Mouse (Mus musculus): ENCODE data around the gene Ublcp1. TPM values are rescaled to one million over a fixed set of nuclear protein-coding genes. Genes with fewer than 3 reads are reported as not detected.

The Ublcp1 gene
- polyA plus RNA-seq, 1 experiment from 2014 or later: 58.4 TPM

DNA sequence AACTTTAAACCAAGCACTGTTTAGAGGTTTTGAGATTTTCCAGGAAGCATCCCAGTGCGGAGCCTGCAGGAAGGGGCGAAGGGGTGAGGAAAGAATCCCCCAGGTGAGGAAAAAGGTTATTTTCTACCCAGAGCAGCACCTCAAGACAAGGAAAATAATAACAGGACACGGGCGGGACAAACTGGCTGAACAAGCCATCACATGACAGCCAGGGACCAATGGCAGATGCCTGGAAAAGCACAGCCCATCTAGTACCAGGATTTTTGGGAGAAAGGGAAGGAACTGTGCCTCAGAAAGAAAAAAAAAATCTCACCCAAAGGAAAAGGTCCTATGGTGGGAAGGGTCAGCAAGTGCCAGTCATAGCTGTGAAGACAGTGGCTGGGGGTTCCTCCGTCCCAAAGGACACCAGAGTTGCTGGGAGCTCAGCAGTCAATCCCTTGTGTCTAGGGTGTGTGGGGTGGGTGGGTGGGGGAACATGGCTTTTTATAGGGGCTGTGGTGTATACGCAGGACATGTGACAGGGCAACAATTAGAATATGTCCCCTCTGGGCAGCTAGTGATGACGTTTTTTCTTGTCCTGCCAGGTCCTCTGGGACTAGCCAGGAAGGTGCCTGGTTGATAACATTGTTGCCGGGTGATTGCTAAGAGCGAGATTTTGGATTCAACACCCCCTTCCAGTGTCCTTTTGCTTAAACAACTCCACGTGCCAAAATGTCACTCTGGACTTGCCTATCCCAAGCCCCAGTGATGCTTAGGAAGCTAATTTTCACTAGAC, 47.8 kb downstream of the Ublcp1 start:
- Histone ChIP-seq H3K27ac (ENCODE audit: low read depth, low read length) (no peak overlapping the region), H3K36me3 (ENCODE audit: control insufficient read depth, insufficient read depth, low read length) (no peaks in the 10 kb centered on the region), H3K9me3 (replicated peaks; ENCODE audit: control insufficient read depth, low read length) (no peaks in the 10 kb centered on the region), H3K9ac (ENCODE audit: low read depth, low read length) (no peak overlapping the region), H3K4me1 (ENCODE audit: control insufficient read depth, insufficient read depth, low read length) (no peaks in the 10 kb centered on the region), H3K4me2 (no peak overlapping the region), H3K4me3 (ENCODE audit: low read depth, low read length) (no peak overlapping the region), H3K27me3 (ENCODE audit: control insufficient read depth, insufficient read depth, low read length) (no peaks in the 10 kb centered on the region)
- 49% methylated on average over 10 of the region's 10 CpGs for WGBS (ENCODE audit: insufficient replicate concordance)
- no peak for ATAC-seq (replicated peaks; ENCODE audit: insufficient number of reproducible peaks, low FRiP score, low TSS enrichment)

DNA sequence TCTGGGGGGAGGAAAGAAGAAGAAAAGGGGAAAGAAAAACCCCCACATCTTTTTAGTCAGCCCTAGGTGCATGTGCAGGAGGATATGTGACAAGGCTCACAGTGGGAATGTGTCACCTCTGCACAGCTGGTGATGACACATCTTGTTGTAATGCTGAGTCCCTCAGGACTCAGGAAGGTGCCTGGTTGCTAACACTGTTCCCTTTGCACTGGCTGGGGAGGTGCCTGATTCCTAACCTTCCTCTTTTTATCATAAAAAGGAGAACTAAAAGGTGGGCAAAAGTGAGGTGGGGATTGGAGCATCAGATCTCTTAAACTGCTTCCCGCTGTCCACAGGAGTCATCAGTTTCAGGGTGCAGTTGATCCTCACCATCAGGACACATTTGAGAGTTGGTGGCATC, 52.9 kb downstream of the Ublcp1 start:
- 36% methylated on average over 1 of the region's 1 CpGs for WGBS (ENCODE audit: insufficient replicate concordance)
- Histone ChIP-seq H3K4me2 (no peak overlapping the region), H3K27ac (ENCODE audit: low read depth, low read length) (no peak overlapping the region), H3K9ac (ENCODE audit: low read depth, low read length) (no peak overlapping the region), H3K9me3 (replicated peaks; ENCODE audit: control insufficient read depth, low read length) (no peaks in the 10 kb centered on the region), H3K36me3 (ENCODE audit: control insufficient read depth, insufficient read depth, low read length) (no peaks in the 10 kb centered on the region), H3K4me1 (ENCODE audit: control insufficient read depth, insufficient read depth, low read length) (no peaks in the 10 kb centered on the region), H3K27me3 (ENCODE audit: control insufficient read depth, insufficient read depth, low read length) (no peaks in the 10 kb centered on the region; the same call in 1 of the 2 replicates), H3K4me3 (ENCODE audit: low read depth, low read length) (no peak overlapping the region)
- ATAC-seq (replicated peaks; ENCODE audit: insufficient number of reproducible peaks, low FRiP score, low TSS enrichment): no peak

DNA sequence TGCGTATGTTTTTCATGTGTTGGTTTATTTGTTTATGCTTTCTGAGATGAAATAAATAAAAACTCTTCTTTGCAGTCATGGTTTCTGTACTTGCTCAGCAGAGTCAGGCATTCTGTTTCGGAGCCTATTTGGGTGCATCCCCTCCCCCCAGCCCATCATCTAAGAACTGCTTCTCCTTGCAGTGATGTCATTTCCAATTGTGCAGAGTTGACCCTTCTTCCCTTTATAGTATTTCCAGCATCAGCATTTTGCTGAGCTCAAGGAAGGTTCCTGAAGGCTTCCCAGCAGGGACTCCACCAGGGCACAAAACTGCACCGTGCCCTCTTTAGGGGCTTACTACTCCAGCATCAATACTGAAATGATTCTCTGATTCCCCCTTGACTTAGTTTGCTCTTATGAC, 55.7 kb downstream of the Ublcp1 start:
- Histone ChIP-seq H3K27me3 (ENCODE audit: control insufficient read depth, insufficient read depth, low read length) (peaks cover 4% of the 10 kb centered on the region; the same call in 1 of the 2 replicates), H3K4me1 (ENCODE audit: control insufficient read depth, insufficient read depth, low read length) (no peaks in the 10 kb centered on the region), H3K4me3 (ENCODE audit: low read depth, low read length) (no peak overlapping the region), H3K9ac (ENCODE audit: low read depth, low read length) (no peak overlapping the region), H3K36me3 (ENCODE audit: control insufficient read depth, insufficient read depth, low read length) (no peaks in the 10 kb centered on the region), H3K27ac (ENCODE audit: low read depth, low read length) (no peak overlapping the region), H3K9me3 (replicated peaks; ENCODE audit: control insufficient read depth, low read length) (no peaks in the 10 kb centered on the region), H3K4me2 (no peak overlapping the region)
- no peak for ATAC-seq (replicated peaks; ENCODE audit: insufficient number of reproducible peaks, low FRiP score, low TSS enrichment)
- 91% methylated on average over 3 of the region's 3 CpGs for WGBS (ENCODE audit: insufficient replicate concordance)

DNA sequence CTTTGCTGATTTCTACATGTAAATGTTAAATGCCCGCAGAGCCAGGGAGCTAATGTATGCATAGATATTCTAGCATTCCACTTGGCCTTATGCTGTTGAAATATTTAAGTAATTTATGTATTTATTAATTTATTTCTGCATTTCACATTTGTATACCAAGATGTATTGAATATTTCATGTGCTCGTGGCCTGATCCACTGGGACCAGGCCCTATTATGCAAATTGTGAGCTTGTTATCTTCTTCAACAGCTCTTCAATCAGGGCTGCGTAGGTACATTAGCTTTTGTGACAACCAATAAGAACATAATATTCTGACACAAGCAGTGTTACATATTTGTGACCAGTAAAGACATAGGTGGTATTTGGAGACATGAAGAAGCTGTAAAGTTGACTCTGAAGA, 56.9 kb downstream of the Ublcp1 start:
- Histone ChIP-seq H3K36me3 (ENCODE audit: control insufficient read depth, insufficient read depth, low read length) (no peaks in the 10 kb centered on the region), H3K9ac (ENCODE audit: low read depth, low read length) (no peak overlapping the region), H3K27me3 (ENCODE audit: control insufficient read depth, insufficient read depth, low read length) (peaks cover 4% of the 10 kb centered on the region; the same call in 1 of the 2 replicates), H3K27ac (ENCODE audit: low read depth, low read length) (no peak overlapping the region), H3K4me2 (no peak overlapping the region), H3K4me1 (ENCODE audit: control insufficient read depth, insufficient read depth, low read length) (no peaks in the 10 kb centered on the region), H3K9me3 (replicated peaks; ENCODE audit: control insufficient read depth, low read length) (no peaks in the 10 kb centered on the region), H3K4me3 (ENCODE audit: low read depth, low read length) (no peak overlapping the region)
- 82% methylated on average over 3 of the region's 3 CpGs for WGBS (ENCODE audit: insufficient replicate concordance)
- no peak for ATAC-seq (replicated peaks; ENCODE audit: insufficient number of reproducible peaks, low FRiP score, low TSS enrichment)

DNA sequence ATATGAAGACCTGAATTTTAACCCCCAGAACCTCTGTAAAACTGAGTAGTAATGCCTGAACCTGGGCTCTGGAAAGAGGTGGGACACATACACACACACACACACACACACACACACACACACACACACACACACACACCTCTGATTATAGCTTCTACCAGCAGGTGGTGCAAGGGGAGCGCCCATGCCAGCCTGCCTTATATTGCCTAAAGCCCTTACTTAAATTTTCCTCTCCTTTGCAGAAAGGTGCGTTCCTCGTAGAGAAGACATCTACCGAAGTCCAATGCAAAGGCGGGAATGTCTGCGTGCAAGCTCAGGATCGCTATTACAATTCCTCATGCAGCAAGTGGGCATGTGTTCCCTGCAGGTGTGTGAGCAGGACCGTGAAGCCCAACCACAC, 58.0 kb downstream of the Ublcp1 start:
- Histone ChIP-seq H3K36me3 (ENCODE audit: control insufficient read depth, insufficient read depth, low read length) (no peaks in the 10 kb centered on the region), H3K27ac (ENCODE audit: low read depth, low read length) (no peak overlapping the region), H3K27me3 (ENCODE audit: control insufficient read depth, insufficient read depth, low read length) (peaks cover 4% of the 10 kb centered on the region; the same call in 1 of the 2 replicates), H3K4me1 (ENCODE audit: control insufficient read depth, insufficient read depth, low read length) (no peaks in the 10 kb centered on the region), H3K9ac (ENCODE audit: low read depth, low read length) (no peak overlapping the region), H3K4me2 (no peak overlapping the region), H3K4me3 (ENCODE audit: low read depth, low read length) (no peak overlapping the region), H3K9me3 (replicated peaks; ENCODE audit: control insufficient read depth, low read length) (no peaks in the 10 kb centered on the region)
- WGBS (ENCODE audit: insufficient replicate concordance): 80% methylated on average over 8 of the region's 8 CpGs
- ATAC-seq (replicated peaks; ENCODE audit: insufficient number of reproducible peaks, low FRiP score, low TSS enrichment): no peak

DNA sequence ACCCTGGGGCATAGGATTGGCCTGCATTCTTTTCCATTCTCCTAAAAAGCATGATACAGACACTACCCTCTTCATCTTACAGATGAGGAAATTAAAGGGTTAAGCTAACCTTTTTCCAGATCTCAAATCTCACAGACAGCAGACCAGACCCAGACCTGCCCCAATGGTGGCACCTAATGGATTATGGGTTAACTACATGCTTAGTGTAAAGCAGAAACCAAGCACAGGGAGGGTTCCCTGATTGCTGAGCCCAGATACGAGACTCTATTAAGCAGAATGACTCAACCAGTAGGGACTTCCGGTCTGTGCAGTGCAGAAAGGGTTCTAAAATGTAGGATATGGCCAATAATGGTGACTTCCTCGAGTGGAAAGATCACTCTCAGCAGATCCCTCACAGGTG, 59.9 kb downstream of the Ublcp1 start:
- Histone ChIP-seq H3K9ac (ENCODE audit: low read depth, low read length) (no peak overlapping the region), H3K4me2 (no peak overlapping the region), H3K27me3 (ENCODE audit: control insufficient read depth, insufficient read depth, low read length) (peaks cover 4% of the 10 kb centered on the region; the same call in 1 of the 2 replicates), H3K27ac (ENCODE audit: low read depth, low read length) (no peak overlapping the region), H3K36me3 (ENCODE audit: control insufficient read depth, insufficient read depth, low read length) (no peaks in the 10 kb centered on the region), H3K4me1 (ENCODE audit: control insufficient read depth, insufficient read depth, low read length) (peaks cover 5% of the 10 kb centered on the region; the same call in 1 of the 2 replicates), H3K4me3 (ENCODE audit: low read depth, low read length) (no peak overlapping the region), H3K9me3 (replicated peaks; ENCODE audit: control insufficient read depth, low read length) (no peaks in the 10 kb centered on the region)
- 56% methylated on average over 3 of the region's 3 CpGs for WGBS (ENCODE audit: insufficient replicate concordance)
- no peak for ATAC-seq (replicated peaks; ENCODE audit: insufficient number of reproducible peaks, low FRiP score, low TSS enrichment)

DNA sequence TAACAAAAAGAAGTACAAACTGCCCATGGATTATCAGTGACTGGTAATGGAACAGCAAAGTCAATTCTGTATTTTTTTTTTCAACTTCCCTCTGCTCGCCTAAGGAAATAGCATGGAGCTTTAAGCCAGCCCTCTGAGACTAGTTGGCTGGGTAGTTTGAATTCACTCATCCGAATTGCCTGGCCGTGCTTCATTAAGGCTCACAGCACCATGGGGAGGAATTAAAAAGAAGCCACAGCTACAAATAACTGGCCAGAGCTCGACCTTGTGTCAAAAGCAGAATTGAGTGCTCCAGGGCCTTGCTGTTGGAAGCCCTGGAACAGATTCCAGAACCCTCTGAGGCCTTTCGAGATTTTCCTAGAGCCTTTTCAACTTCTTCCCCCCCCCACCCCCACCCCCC, 61.7 kb downstream of the Ublcp1 start:
- no peak overlapping the region for H3K9ac ChIP-seq (ENCODE audit: low read depth, low read length)
- no peaks in the 10 kb centered on the region for H3K36me3 ChIP-seq (ENCODE audit: control insufficient read depth, insufficient read depth, low read length)
- no peaks in the 10 kb centered on the region for H3K9me3 ChIP-seq (replicated peaks; ENCODE audit: control insufficient read depth, low read length)
- no peak for ATAC-seq (replicated peaks; ENCODE audit: insufficient number of reproducible peaks, low FRiP score, low TSS enrichment)
- no peak overlapping the region for H3K27ac ChIP-seq (ENCODE audit: low read depth, low read length)
- peaks cover 4% of the 10 kb centered on the region; the same call in 1 of the 2 replicates for H3K27me3 ChIP-seq (ENCODE audit: control insufficient read depth, insufficient read depth, low read length)
- no peak overlapping the region for H3K4me3 ChIP-seq (ENCODE audit: low read depth, low read length)
- WGBS (ENCODE audit: insufficient replicate concordance): 51% methylated on average over 5 of the region's 5 CpGs
- peaks cover 5% of the 10 kb centered on the region; the same call in 1 of the 2 replicates for H3K4me1 ChIP-seq (ENCODE audit: control insufficient read depth, insufficient read depth, low read length)
- no peak overlapping the region for H3K4me2 ChIP-seq

DNA sequence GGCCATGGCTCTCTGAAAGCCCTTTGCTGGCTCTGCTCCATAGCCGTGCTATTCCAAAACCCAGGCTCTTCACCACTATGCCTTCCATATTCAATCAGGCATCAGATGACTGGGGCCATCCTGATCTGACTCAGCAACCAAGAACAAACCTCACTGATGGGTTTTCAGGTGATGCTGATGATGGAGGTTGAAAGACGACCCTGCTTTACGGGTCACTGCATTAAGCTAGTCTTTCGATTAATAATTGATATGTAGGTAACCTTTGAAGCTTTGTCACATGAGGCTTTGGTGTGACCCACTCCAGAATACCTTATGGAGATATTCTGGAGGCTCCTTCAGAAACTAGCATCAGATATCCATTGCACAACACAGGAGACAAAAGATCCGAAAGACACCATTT, 63.8 kb downstream of the Ublcp1 start:
- H3K4me1 ChIP-seq (ENCODE audit: control insufficient read depth, insufficient read depth, low read length): peaks cover 11% of the 10 kb centered on the region
- H3K27me3 ChIP-seq (ENCODE audit: control insufficient read depth, insufficient read depth, low read length): peaks cover 4% of the 10 kb centered on the region; the same call in 1 of the 2 replicates
- no peak for ATAC-seq (replicated peaks; ENCODE audit: insufficient number of reproducible peaks, low FRiP score, low TSS enrichment)
- no peak overlapping the region for H3K4me2 ChIP-seq
- H3K36me3 ChIP-seq (ENCODE audit: control insufficient read depth, insufficient read depth, low read length): no peaks in the 10 kb centered on the region
- H3K9me3 ChIP-seq (replicated peaks; ENCODE audit: control insufficient read depth, low read length): no peaks in the 10 kb centered on the region
- WGBS (ENCODE audit: insufficient replicate concordance): 72% methylated on average over 5 of the region's 5 CpGs
- H3K9ac ChIP-seq (ENCODE audit: low read depth, low read length): no peak overlapping the region
- H3K27ac ChIP-seq (ENCODE audit: low read depth, low read length): no peak overlapping the region
- H3K4me3 ChIP-seq (ENCODE audit: low read depth, low read length): no peak overlapping the region

DNA sequence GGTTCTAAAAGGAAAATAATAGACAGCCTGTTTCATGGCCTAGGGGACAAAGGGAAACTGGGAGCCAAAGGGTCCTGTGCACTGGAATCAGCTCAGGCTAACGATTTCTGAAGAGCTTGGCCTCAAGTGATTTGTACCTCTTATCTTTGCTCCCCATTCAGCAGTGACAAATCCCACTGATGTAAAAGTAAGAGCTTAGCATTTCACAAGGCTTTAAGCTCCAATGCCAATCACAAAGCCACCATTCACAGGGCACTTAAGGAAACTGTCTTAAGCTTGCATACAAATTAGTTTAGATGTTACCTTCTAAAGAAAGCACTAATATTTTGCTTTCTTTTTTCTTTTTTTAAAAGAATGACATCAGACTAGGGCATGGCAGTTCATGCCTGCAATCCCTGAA, 64.3 kb downstream of the Ublcp1 start:
- 7% methylated on average over 1 of the region's 1 CpGs for WGBS (ENCODE audit: insufficient replicate concordance)
- ATAC-seq (replicated peaks; ENCODE audit: insufficient number of reproducible peaks, low FRiP score, low TSS enrichment): no peak
- H3K4me1 ChIP-seq (ENCODE audit: control insufficient read depth, insufficient read depth, low read length): peaks cover 16% of the 10 kb centered on the region
- no peak overlapping the region for H3K27ac ChIP-seq (ENCODE audit: low read depth, low read length)
- peaks cover 3% of the 10 kb centered on the region; the same call in 1 of the 2 replicates for H3K27me3 ChIP-seq (ENCODE audit: control insufficient read depth, insufficient read depth, low read length)
- no peak overlapping the region for H3K9ac ChIP-seq (ENCODE audit: low read depth, low read length)
- no peaks in the 10 kb centered on the region for H3K9me3 ChIP-seq (replicated peaks; ENCODE audit: control insufficient read depth, low read length)
- H3K4me2 ChIP-seq: no peak overlapping the region
- H3K4me3 ChIP-seq (ENCODE audit: low read depth, low read length): no peak overlapping the region
- no peaks in the 10 kb centered on the region for H3K36me3 ChIP-seq (ENCODE audit: control insufficient read depth, insufficient read depth, low read length)

Measured in heart, embryonic 11.5 days (tissue).